Mouse (Mus musculus) ES-E14 (cell line): ENCODE results near the gene Pex26. TPM values are rescaled to one million over a fixed set of nuclear protein-coding genes. Genes with fewer than 3 reads are reported as not detected.

ENCODE experiments used
- DNase-seq: peaks from one replicate; pipeline ENCODE4 v3.0.0-alpha.2; 2013; ENCODE audit warnings: low read depth, low spot score
- H3K27ac ChIP-seq: 2 replicates; pipeline ENCODE4 v1.5.1; 2012; ENCODE audit warnings: low read depth, mild to moderate bottlenecking, low read length, moderate library complexity, mixed read lengths; ENCODE audit not compliant: poor library complexity, insufficient read depth, severe bottlenecking
- H3K36me3 ChIP-seq: 2 replicates; pipeline ENCODE4 v1.6.1; 2012; ENCODE audit warnings: mild to moderate bottlenecking, low read length, moderate library complexity, mixed read lengths; ENCODE audit not compliant: control insufficient read depth, poor library complexity, insufficient read depth, severe bottlenecking
- H3K4me1 ChIP-seq, 2 experiments: fragments of 150-350 bp in 1 of 2; sonication (generic) in 1 of 2; 2 replicates each; pipeline ENCODE4 v1.6.1; 2012; ENCODE audit warnings: low read length in 2 of 2, mild to moderate bottlenecking in 1 of 2, mixed read lengths in 1 of 2; ENCODE audit not compliant: control insufficient read depth in 2 of 2, insufficient read depth in 2 of 2, poor library complexity in 1 of 2
- H3K4me3 ChIP-seq, 2 experiments: fragments of 150-350 bp in 1 of 2; sonication (generic) in 1 of 2; 2 replicates each; pipeline ENCODE4 v1.5.1; 2012; ENCODE audit warnings: low read length in 2 of 2, low read depth in 1 of 2, mild to moderate bottlenecking in 1 of 2, mixed read lengths in 1 of 2; ENCODE audit not compliant: insufficient read depth in 1 of 2, poor library complexity in 1 of 2, severe bottlenecking in 1 of 2
- H3K9ac ChIP-seq: 2 replicates; pipeline ENCODE4 v1.6.1; 2012; ENCODE audit warnings: low read depth, mild to moderate bottlenecking, low read length, mixed read lengths; ENCODE audit not compliant: poor library complexity, insufficient read depth, severe bottlenecking
- H3K9me3 ChIP-seq: fragments of 150-350 bp; sonication (generic); 2 replicates; pipeline ENCODE4 v1.6.1; 2012; ENCODE audit warnings: low read depth, mild to moderate bottlenecking, low read length; ENCODE audit not compliant: control insufficient read depth, insufficient read depth
- CHD2 ChIP-seq: IDR thresholded peaks from 2 replicates; pipeline ENCODE4 v1.6.1; 2014; ENCODE audit warnings: mild to moderate bottlenecking, low read depth, low read length, inconsistent platforms
- HCFC1 ChIP-seq: IDR thresholded peaks from 2 replicates; pipeline ENCODE4 v1.6.1; 2012; ENCODE audit warnings: low read length, inconsistent platforms, borderline replicate concordance; ENCODE audit not compliant: insufficient read depth
- MAFK ChIP-seq: IDR thresholded peaks from 2 replicates; pipeline ENCODE4 v1.6.1; 2014; ENCODE audit warnings: mild to moderate bottlenecking, low read depth, low read length, inconsistent platforms; ENCODE audit not compliant: insufficient read depth
- ZC3H11A ChIP-seq: IDR thresholded peaks from 2 replicates; pipeline ENCODE4 v1.6.1; 2012; ENCODE audit warnings: low read depth, mild to moderate bottlenecking, inconsistent platforms, low read length, borderline replicate concordance
- ZNF384 ChIP-seq: IDR thresholded peaks from 2 replicates; pipeline ENCODE4 v1.6.1; 2012; ENCODE audit warnings: low read depth, low read length, inconsistent platforms
- in situ Hi-C, 2 experiments: fragments of 600-800 bp; cut with MboI; formaldehyde crosslinking; loops; one replicate each; pipeline ENCODE4 v1.15.1; 2025; ENCODE audit warnings: low sequenced_read_pairs in 2 of 2, inconsistent platforms in 1 of 2; ENCODE audit not compliant: unreplicated experiment in 2 of 2
- total RNA-seq: library from RNA; depleted of rRNA; stranded (reverse); fragments of 300-350 nt; gene quantifications from 2 replicates; pipeline ENCODE4 v1.2.3, GENCODE M21; 2012

Pex26 gene
- total RNA-seq, 1 experiment, result 6.6 TPM

- H3K4me3 ChIP-seq, result no peak overlapping the region
- TF ChIP-seq MAFK, result no peak
- H3K9me3 ChIP-seq, result no peaks in the 10 kb centered on the region
- no peak for DNase-seq
- H3K27ac ChIP-seq, result no peak overlapping the region
- no peaks in the 10 kb centered on the region for H3K36me3 ChIP-seq
- H3K9ac ChIP-seq, result no peak overlapping the region
- in situ Hi-C loops, result no loop called here
- peaks cover 2 to 5% of the 10 kb centered on the region in 2 experiments; a peak in 2 of 4 replicates for H3K4me1 ChIP-seq
Observed at GRCm38 (mm10) chr6:121171102-121171501, 12.4 kb upstream of the Pex26 start.

- Histone ChIP-seq H3K9me3 (no peaks in the 10 kb centered on the region), H3K27ac (no peak overlapping the region), H3K9ac (no peak overlapping the region), H3K4me3 (no peak overlapping the region), H3K4me1 (peaks cover 7 to 16% of the 10 kb centered on the region in 2 experiments; a peak in 3 of 4 replicates), H3K36me3 (no peaks in the 10 kb centered on the region)
- TF ChIP-seq CHD2 (no peak), ZC3H11A (no peak), ZNF384 (no peak), MAFK (no peak)
- in situ Hi-C loops, result no loop called here
- no peak for DNase-seq
Observed at GRCm38 (mm10) chr6:121173471-121173870, 10.0 kb upstream of the Pex26 start.

- in situ Hi-C loops, result no loop called here
- TF ChIP-seq HCFC1, result no peak
- no peak for TF ChIP-seq ZC3H11A
- TF ChIP-seq MAFK, result no peak
- TF ChIP-seq ZNF384, result no peak
- no peak for TF ChIP-seq CHD2
Observed at GRCm38 (mm10) chr6:121174761-121175160, 8.7 kb upstream of the Pex26 start.

GRCm38 (mm10) chr6:121176011-121176730 is 7.3 kb upstream of the Pex26 start:
- H3K9ac ChIP-seq, result no peak overlapping the region
- peaks cover 7 to 16% of the 10 kb centered on the region in 2 experiments; a peak in 3 of 4 replicates for H3K4me1 ChIP-seq
- H3K27ac ChIP-seq, result no peak overlapping the region
- in situ Hi-C loops, result no loop called here
- TF ChIP-seq HCFC1 (no peak), ZNF384 (no peak), ZC3H11A (no peak), CHD2 (no peak), MAFK (no peak)
- H3K9me3 ChIP-seq, result no peaks in the 10 kb centered on the region
- DNase-seq, result no peak
- no peak overlapping the region for H3K4me3 ChIP-seq
- no peaks in the 10 kb centered on the region for H3K36me3 ChIP-seq

More at GRCm38 (mm10) chr6:121174761-121175160, 8.7 kb upstream of the Pex26 start:
- Histone ChIP-seq H3K36me3 (no peaks in the 10 kb centered on the region), H3K4me1 (peaks cover 7 to 16% of the 10 kb centered on the region in 2 experiments; a peak in 3 of 4 replicates), H3K9me3 (no peaks in the 10 kb centered on the region), H3K4me3 (no peak overlapping the region), H3K9ac (no peak overlapping the region), H3K27ac (no peak overlapping the region)
- DNase-seq, result no peak

GRCm38 (mm10) chr6:121176731-121177098 is 6.8 kb upstream of the Pex26 start:
- no peak overlapping the region for H3K27ac ChIP-seq

More at GRCm38 (mm10) chr6:121176731-121177098, 6.8 kb upstream of the Pex26 start:
- H3K4me1 ChIP-seq, result peaks cover 7 to 16% of the 10 kb centered on the region in 2 experiments; a peak in 3 of 4 replicates
- in situ Hi-C loops, result no loop called here
- DNase-seq, result no peak
- H3K36me3 ChIP-seq, result no peaks in the 10 kb centered on the region
- no peak overlapping the region for H3K9ac ChIP-seq
- H3K4me3 ChIP-seq, result no peak overlapping the region
- no peak for TF ChIP-seq CHD2
- TF ChIP-seq ZC3H11A, result no peak
- no peak for TF ChIP-seq ZNF384
- TF ChIP-seq MAFK, result no peak
- TF ChIP-seq HCFC1, result no peak
- no peaks in the 10 kb centered on the region for H3K9me3 ChIP-seq
